Mouse (Mus musculus): ENCODE measurements at regions not wholly inside any gene's neighbourhood (a gene's known extent, or its start where the extent isn't known, plus 50 kb on each side); places are given as distances from the start of the nearest gene placed in this dataset.

GRCm38 (mm10) chr17:9942171-9942570 lies 272.7 kb upstream of the Pabpc6 start:
- TF ChIP-seq NELFE (IDR thresholded peaks at IDR 0.05; ENCODE audit: low read depth, low read length) (no peak), MAFK (IDR thresholded peaks at IDR 0.05; ENCODE audit: insufficient replicate concordance, low read length) (no peak), EP300 (IDR thresholded peaks at IDR 0.05; ENCODE audit: low read length) (no peak), CTCF (conservative IDR thresholded peaks at IDR 0.05 in 1 of 2, IDR thresholded peaks at IDR 0.05 in 1 of 2; ENCODE audit: low read depth in 2 of 2, low read length in 2 of 2) (no peak), POLR2A (IDR thresholded peaks at IDR 0.05; ENCODE audit: low read depth, low read length) (no peak), MXI1 (IDR thresholded peaks at IDR 0.05; ENCODE audit: low read depth, low read length) (no peak), POLR2AphosphoS2 (IDR thresholded peaks at IDR 0.05; ENCODE audit: low read depth, low read length) (no peak), TCF12 (IDR thresholded peaks at IDR 0.05; ENCODE audit: low read depth, low read length) (no peak), CHD2 (IDR thresholded peaks at IDR 0.05; ENCODE audit: low read length) (no peak), SIN3A (IDR thresholded peaks at IDR 0.05; ENCODE audit: low read length) (no peak), BHLHE40 (IDR thresholded peaks at IDR 0.05; ENCODE audit: low read depth, low read length) (no peak), ZC3H11A (IDR thresholded peaks at IDR 0.05; ENCODE audit: low read depth, low read length) (no peak), USF1 (IDR thresholded peaks at IDR 0.05; ENCODE audit: low read depth, low read length) (no peak), HCFC1 (IDR thresholded peaks at IDR 0.05; ENCODE audit: low read depth, low read length) (no peak)
